Mouse (Mus musculus) thymus, adult 2 months (tissue): ENCODE data around the gene Dnah7b. TPM values are rescaled to one million over a fixed set of nuclear protein-coding genes. Genes with fewer than 3 reads are reported as not detected.
"Not testable (repeated sequence)": the region's sequence is repeated elsewhere in the genome, so short reads cannot be mapped to it uniquely, and the experiment has no call there.

Experiments
- DNase-seq: peaks from one replicate; pipeline ENCODE4 v3.0.0; 2021
- H3K27ac ChIP-seq: fragments of 200-500 bp; 2 replicates; pipeline ENCODE4 v1.5.1; 2012; ENCODE audit warnings: low read length, control low read depth; ENCODE audit not compliant: control insufficient read depth, insufficient read depth
- H3K27me3 ChIP-seq: fragments of 200-500 bp; 2 replicates; pipeline ENCODE4 v1.6.1; 2012; ENCODE audit warnings: mild to moderate bottlenecking, low read length, moderate library complexity, mixed read lengths; ENCODE audit not compliant: control insufficient read depth, insufficient read depth
- H3K36me3 ChIP-seq: fragments of 200-500 bp; 2 replicates; pipeline ENCODE4 v1.6.1; 2012; ENCODE audit warnings: mild to moderate bottlenecking, low read length, moderate library complexity; ENCODE audit not compliant: control insufficient read depth, insufficient read depth
- H3K4me1 ChIP-seq: fragments of 200-500 bp; replicated peaks from 2 replicates; pipeline ENCODE4 v1.6.1; 2012; ENCODE audit warnings: low read length; ENCODE audit not compliant: control insufficient read depth, insufficient read depth
- H3K4me3 ChIP-seq: fragments of 200-500 bp; 2 replicates; pipeline ENCODE4 v1.5.1; 2012; ENCODE audit warnings: mild to moderate bottlenecking, low read length, control low read depth, moderate library complexity; ENCODE audit not compliant: control insufficient read depth, insufficient read depth
- CTCF ChIP-seq: fragments of 200-500 bp; IDR thresholded peaks from 2 replicates; pipeline ENCODE4 v1.5.1; 2012; ENCODE audit warnings: mild to moderate bottlenecking, control low read depth, low read length, moderate library complexity, borderline replicate concordance; ENCODE audit not compliant: control insufficient read depth, poor library complexity, insufficient read depth; ENCODE audit errors: extremely low read depth
- POLR2A ChIP-seq: fragments of 200-500 bp; IDR thresholded peaks from 2 replicates; pipeline ENCODE4 v1.6.1; 2012; ENCODE audit warnings: mild to moderate bottlenecking, low read length, control low read depth, moderate library complexity; ENCODE audit not compliant: control insufficient read depth, poor library complexity, insufficient read depth; ENCODE audit errors: extremely low read depth
- WGBS: fragments of 180-500 bp; shearing (Covaris S2); methylation state at CpG from one replicate; pipeline ENCODE4 v1.1.7; 2018; 5-methylcytosine and 5-hydroxymethylcytosine counted together
- polyA plus RNA-seq: library from polyadenylated mRNA; depleted of rRNA; stranded (reverse); fragments of >200 nt; gene quantifications from 2 replicates; pipeline ENCODE4 v1.2.3, GENCODE M21; 2012; rRNA removed

Dnah7b gene
- polyA plus RNA-seq, 1 experiment, result 0.19 TPM

DNA sequence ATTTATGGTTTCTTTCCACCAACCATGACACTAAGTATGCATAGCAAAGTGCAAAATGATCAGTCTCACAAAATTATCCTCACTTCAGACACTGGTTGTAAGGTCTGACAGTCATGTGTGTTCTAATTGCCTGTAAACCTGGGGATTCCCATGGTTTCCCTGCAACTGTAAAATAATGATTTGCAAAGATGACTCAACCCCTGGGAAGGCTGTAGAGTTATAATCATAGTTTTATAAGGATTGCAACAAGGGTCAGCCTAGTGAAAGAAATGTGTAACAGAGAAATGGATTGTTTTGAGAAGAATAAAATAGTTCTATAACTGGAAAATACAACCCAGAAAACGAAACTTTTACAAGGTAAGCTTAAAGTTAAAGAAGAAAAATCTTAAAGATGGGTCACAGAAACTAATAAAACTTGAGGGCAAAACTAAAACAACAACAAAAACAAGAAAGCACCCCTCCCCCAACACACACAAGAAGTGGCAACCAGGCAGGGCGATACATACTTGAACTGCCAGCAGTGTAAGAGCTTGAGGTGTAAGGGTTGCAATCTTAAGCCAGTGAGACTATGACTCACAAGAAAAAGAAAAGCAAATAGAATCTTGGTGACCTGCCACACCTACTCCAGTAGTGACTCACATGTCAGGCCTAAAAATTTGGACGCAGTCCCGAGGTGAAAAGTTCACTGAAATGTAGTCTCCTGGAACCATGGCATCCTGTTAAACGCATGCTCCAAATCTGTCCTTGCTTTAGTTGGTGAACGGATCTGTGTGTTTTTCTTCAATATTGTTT lies 342.4 kb downstream of the Dnah7b start:
- H3K27me3 ChIP-seq, result no peaks in the 10 kb centered on the region
- WGBS, result 88% methylated on average over 6 of the region's 6 CpGs
- H3K4me3 ChIP-seq, result no peak overlapping the region
- no peak overlapping the region for H3K27ac ChIP-seq
- no peak for DNase-seq
- H3K36me3 ChIP-seq, result no peaks in the 10 kb centered on the region
- no peaks in the 10 kb centered on the region for H3K4me1 ChIP-seq
- no peak for TF ChIP-seq CTCF
- TF ChIP-seq POLR2A, result no peak

DNA sequence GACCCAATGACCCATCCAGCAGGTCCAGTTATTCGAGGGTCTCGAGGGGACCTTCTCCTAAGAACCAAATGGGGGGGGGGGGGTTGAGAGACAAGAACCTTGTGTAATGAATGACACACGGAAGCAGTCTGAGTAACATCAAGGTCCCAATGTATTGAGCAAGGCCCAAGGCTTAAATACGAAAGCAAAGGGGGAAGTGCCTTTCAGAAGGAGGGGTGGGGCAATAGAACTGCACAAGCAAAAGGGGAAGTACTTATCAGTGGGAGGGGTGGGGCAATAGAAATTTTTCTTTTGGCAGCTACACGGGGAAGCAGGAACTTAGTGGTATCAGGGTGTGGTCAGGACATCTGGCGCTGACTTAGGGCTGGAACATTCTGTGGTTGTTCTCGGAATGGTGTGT lies 348.7 kb downstream of the Dnah7b start:
- not testable (repeated sequence) for H3K4me3 ChIP-seq

DNA sequence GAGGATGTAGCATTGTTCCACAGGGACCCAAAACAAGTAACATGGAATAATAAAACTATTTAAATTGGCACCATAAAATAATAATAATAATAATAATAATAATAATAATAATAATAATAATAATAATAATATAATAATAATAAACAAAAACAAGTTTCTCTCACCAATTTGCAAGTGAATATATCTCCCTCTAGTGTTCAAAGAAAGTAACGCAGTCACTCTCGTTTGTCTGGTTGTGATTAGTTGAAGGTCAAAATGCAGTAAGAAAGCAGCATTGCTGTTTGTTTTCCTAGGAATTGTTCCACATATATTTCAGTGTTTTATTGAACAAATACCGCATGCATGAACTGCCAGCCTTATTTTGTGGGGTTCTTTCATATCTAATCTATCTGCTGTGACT lies 350.8 kb downstream of the Dnah7b start:
- not testable (repeated sequence) for H3K4me1 ChIP-seq, DNase-seq, H3K27me3 ChIP-seq, H3K4me3 ChIP-seq, H3K36me3 ChIP-seq, H3K27ac ChIP-seq
- WGBS, result 31% methylated on average over 3 of the region's 3 CpGs

More for the DNA sequence above, 348.7 kb downstream of the Dnah7b start:
- H3K36me3 ChIP-seq, DNase-seq, H3K27me3 ChIP-seq, H3K4me1 ChIP-seq, H3K27ac ChIP-seq: not testable (repeated sequence)
- WGBS, result 50% methylated on average over 7 of the region's 7 CpGs

DNA sequence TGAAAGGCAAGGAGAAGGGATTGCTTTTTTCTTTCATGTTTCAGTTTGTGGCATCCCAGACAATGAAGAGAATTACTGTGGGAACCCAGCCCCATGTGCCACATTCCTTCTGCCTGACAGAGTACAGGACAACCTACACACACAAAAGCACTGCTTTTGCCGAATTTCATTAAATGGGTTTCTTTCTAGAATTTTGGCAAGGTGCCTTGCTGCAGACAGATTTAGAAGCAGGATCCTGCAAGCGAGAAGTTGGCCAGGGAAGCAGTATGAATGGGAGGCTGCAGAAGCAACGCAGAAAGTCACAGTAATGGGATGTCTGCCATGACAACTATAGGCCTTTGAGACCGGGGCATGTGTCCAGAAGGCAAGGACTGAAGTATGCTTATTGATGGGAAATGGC lies 352.9 kb downstream of the Dnah7b start:
- not testable (repeated sequence) for DNase-seq, H3K27ac ChIP-seq, H3K36me3 ChIP-seq, H3K27me3 ChIP-seq, H3K4me3 ChIP-seq, H3K4me1 ChIP-seq
- WGBS, result 77% methylated on average over 4 of the region's 4 CpGs

Other genes with a start within 250 kb of the Dnah7b start
- gene Gm5269, start 176.0 kb upstream of the Dnah7b start, polyA plus RNA-seq, result not detected in 2 replicates
- gene Slc40a1, start 139.8 kb upstream of the Dnah7b start, polyA plus RNA-seq, result 14.2 and 15.3 TPM in 2 replicates